Mouse (Mus musculus): ENCODE data around the gene Arpp19. TPM values are rescaled to one million over a fixed set of nuclear protein-coding genes. Genes with fewer than 3 reads are reported as not detected.
A peak's percentile ranks its signal among the peaks of the same experiment; 100 is the strongest.

Arpp19 gene
- polyA plus RNA-seq, 1 experiment, result 160 TPM

DNA sequence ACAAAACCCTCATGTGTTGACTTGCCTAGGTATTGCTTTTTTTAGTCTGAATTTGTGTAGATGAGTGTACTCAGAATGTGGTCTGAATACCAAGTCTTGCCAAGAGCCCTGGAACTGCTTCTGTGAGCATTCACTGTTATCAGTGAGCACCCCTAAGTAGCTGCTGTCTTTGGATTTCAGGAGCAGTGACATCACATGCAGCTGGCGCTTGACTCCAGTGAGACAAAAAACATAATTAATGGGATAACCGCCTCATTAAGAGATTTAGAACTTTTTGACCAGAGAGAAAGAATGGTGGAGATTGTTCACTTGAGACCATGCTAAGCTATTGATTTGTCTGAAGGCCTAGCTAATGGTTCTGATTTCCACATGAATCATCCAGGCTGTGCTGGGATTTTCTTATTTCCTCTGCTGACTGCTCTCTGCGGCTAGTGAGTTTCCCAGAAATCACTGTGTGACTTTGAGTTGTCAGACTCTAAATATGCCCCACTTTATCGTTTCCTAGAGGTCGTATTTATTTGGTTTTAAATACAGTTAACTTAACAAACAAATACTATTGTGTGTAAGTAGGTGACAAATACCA is 47.9 kb downstream of the Arpp19 start:
- no peak overlapping the region for H3K4me3 ChIP-seq
- H3K36me3 ChIP-seq (ENCODE audit: control insufficient read depth, insufficient read depth), result no peaks in the 10 kb centered on the region
- H3K79me2 ChIP-seq (ENCODE audit: control insufficient read depth, insufficient read depth), result peaks cover 57% of the 10 kb centered on the region
- no peaks in the 10 kb centered on the region for H3K27me3 ChIP-seq (ENCODE audit: control insufficient read depth, insufficient read depth, insufficient read length)
- no peak overlapping the region for H3ac ChIP-seq (ENCODE audit: control insufficient read depth, insufficient read length)
- H3K4me2 ChIP-seq (ENCODE audit: low read depth), result peak overlapping the region; percentile 49
- TF ChIP-seq SRF (IDR thresholded peaks at IDR 0.05; ENCODE audit: control insufficient read depth, insufficient read length, low read depth) (no peak), TCF3 (IDR thresholded peaks at IDR 0.05; ENCODE audit: insufficient read length, low read depth) (no peak), MYOD1 (IDR thresholded peaks at IDR 0.05; ENCODE audit: control insufficient read depth in 1 of 3, insufficient read length in 2 of 3, low read depth in 2 of 3) (peak in 1 of 3 experiments; percentile 4)

DNA sequence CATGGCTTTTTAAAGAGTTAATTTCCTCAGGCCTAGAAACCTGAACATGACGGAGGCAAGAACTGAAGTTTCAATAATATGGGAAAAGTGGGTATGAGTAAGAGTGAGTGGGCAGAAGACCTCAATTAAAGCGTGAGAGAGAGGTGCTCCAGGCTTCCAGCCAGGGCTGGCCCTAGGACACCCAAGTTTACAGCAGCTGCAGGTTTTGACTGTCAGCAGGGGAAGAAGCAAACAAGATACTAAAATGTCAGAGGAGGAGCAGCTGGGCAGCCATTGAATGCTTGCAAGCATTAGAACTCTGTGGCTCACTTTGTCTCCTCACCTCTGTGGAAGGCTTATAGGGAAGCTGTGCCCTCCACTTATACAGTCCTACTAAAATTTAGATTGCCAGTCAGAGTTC is 50.4 kb downstream of the Arpp19 start:
- H3K36me3 ChIP-seq (ENCODE audit: control insufficient read depth, insufficient read depth), result no peaks in the 10 kb centered on the region
- peak overlapping the region; percentile 58 for H3K4me2 ChIP-seq (ENCODE audit: low read depth)
- no peak for TF ChIP-seq REST (IDR thresholded peaks at IDR 0.05; ENCODE audit: insufficient read depth, insufficient read length)
- peak in 2 of 3 experiments; percentile 43 to 64 for TF ChIP-seq MYOD1 (IDR thresholded peaks at IDR 0.05; ENCODE audit: control insufficient read depth in 1 of 3, insufficient read length in 2 of 3, low read depth in 2 of 3)
- TF ChIP-seq POLR2AphosphoS2 (IDR thresholded peaks at IDR 0.05; ENCODE audit: insufficient read length, low read depth), result no peak
- TF ChIP-seq CEBPB (IDR thresholded peaks at IDR 0.05; ENCODE audit: insufficient read depth, poor library complexity, severe bottlenecking), result no peak
- peak in 2 of 3 experiments; percentile 49 to 59 for TF ChIP-seq MYOG (IDR thresholded peaks at IDR 0.05; ENCODE audit: control insufficient read depth in 1 of 3, insufficient read depth in 1 of 3, insufficient read length in 2 of 3, low read depth in 2 of 3)
- no peak for TF ChIP-seq POLR2A (IDR thresholded peaks at IDR 0.05; ENCODE audit: insufficient read length, low read depth)
- no peak for TF ChIP-seq TCF3 (IDR thresholded peaks at IDR 0.05; ENCODE audit: insufficient read length, low read depth)
- H3K4me3 ChIP-seq, result no peak overlapping the region
- H3K79me2 ChIP-seq (ENCODE audit: control insufficient read depth, insufficient read depth), result peaks cover 65% of the 10 kb centered on the region
- no peak overlapping the region for H3ac ChIP-seq (ENCODE audit: control insufficient read depth, insufficient read length)
- H3K27me3 ChIP-seq (ENCODE audit: control insufficient read depth, insufficient read depth, insufficient read length), result no peaks in the 10 kb centered on the region

DNA sequence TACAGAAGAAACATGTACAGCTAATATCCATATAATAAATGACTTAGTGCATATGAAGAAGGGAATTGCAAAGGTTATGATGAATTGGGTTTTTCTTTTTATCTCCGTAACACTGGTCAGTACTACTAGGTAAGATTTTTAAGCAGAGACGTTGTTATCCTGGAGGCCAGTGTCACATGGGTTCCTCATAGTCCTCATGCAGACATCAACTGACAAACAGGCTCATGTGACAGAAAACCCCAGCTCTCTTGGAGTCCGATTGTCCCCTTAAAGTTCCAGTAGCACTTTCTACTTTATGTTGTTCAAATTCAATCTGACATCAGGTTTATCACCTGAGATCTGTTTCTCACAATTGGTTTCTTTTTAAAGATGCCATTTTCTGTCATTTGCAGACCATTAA is 51.9 kb downstream of the Arpp19 start:
- TF ChIP-seq MAX (IDR thresholded peaks at IDR 0.05; ENCODE audit: low read depth) (no peak), MYOG (IDR thresholded peaks at IDR 0.05; ENCODE audit: control insufficient read depth in 1 of 3, insufficient read depth in 1 of 3, insufficient read length in 2 of 3, low read depth in 2 of 3) (no peak)
- Histone ChIP-seq H3K4me3 (no peak overlapping the region), H3K27me3 (ENCODE audit: control insufficient read depth, insufficient read depth, insufficient read length) (no peaks in the 10 kb centered on the region), H3K36me3 (ENCODE audit: control insufficient read depth, insufficient read depth) (no peaks in the 10 kb centered on the region), H3K4me2 (ENCODE audit: low read depth) (no peak overlapping the region), H3ac (ENCODE audit: control insufficient read depth, insufficient read length) (no peak overlapping the region), H3K79me2 (ENCODE audit: control insufficient read depth, insufficient read depth) (peaks cover 66% of the 10 kb centered on the region)

DNA sequence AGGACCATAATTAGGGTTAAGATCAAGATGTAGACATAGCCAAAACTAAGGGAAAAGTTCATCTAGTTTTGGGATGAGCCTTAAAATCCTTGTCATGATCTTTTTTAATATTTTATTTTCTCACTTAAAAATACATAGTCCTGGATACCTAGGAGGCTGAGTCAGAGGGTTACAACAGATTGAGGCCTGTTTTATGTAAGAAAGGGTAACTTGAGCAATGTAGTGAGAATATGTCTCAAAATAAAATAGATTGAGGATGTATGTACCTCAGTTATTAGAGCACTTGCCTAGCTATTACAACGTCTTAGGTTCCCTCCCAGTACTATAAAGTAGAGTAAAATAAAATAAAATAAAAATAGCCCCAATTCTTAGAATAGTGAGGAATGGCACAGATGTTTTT is 54.7 kb downstream of the Arpp19 start:
- no peak for TF ChIP-seq TCF12 (IDR thresholded peaks at IDR 0.05; ENCODE audit: insufficient read depth, poor library complexity, severe bottlenecking)
- 0 out of 2 replicates have a peak, but pooled peaks have one; percentile 38 for TF ChIP-seq CEBPB (IDR thresholded peaks at IDR 0.05; ENCODE audit: insufficient read depth, poor library complexity, severe bottlenecking)
- TF ChIP-seq MAX (IDR thresholded peaks at IDR 0.05; ENCODE audit: low read depth), result no peak
- no peak for TF ChIP-seq POLR2AphosphoS2 (IDR thresholded peaks at IDR 0.05; ENCODE audit: insufficient read length, low read depth)
- no peak for TF ChIP-seq SRF (IDR thresholded peaks at IDR 0.05; ENCODE audit: control insufficient read depth, insufficient read length, low read depth)
- no peak for TF ChIP-seq MYOD1 (IDR thresholded peaks at IDR 0.05; ENCODE audit: control insufficient read depth in 1 of 3, insufficient read length in 2 of 3, low read depth in 2 of 3)
- H3K4me3 ChIP-seq, result no peak overlapping the region
- peak overlapping the region; percentile 27 for H3K4me2 ChIP-seq (ENCODE audit: low read depth)
- H3K27me3 ChIP-seq (ENCODE audit: control insufficient read depth, insufficient read depth, insufficient read length), result no peaks in the 10 kb centered on the region
- H3ac ChIP-seq (ENCODE audit: control insufficient read depth, insufficient read length), result no peak overlapping the region
- no peaks in the 10 kb centered on the region for H3K36me3 ChIP-seq (ENCODE audit: control insufficient read depth, insufficient read depth)
- peaks cover 62% of the 10 kb centered on the region for H3K79me2 ChIP-seq (ENCODE audit: control insufficient read depth, insufficient read depth)

DNA sequence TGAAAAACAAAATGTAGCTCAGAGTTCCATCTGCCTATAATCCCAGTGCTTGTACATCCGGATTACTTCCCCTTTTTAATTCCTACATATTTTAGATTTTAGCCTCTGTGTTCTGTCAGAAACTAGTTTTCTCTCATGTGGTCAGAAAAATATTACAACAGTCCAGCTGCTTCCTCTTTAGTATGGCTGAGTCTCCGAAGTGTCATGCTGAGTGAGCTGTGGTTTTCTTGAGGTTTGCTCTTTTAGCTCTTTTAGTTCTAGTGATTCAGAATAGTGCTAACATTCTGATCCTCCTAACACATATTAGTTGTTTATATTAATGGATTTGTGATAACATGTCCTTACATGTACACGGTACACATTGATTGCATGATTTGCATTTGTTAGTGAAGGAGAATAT is 57.3 kb downstream of the Arpp19 start:
- H3K27me3 ChIP-seq (ENCODE audit: control insufficient read depth, insufficient read depth, insufficient read length), result no peaks in the 10 kb centered on the region
- H3K79me2 ChIP-seq (ENCODE audit: control insufficient read depth, insufficient read depth), result peaks cover 69% of the 10 kb centered on the region
- H3K36me3 ChIP-seq (ENCODE audit: control insufficient read depth, insufficient read depth), result no peaks in the 10 kb centered on the region
- no peak for TF ChIP-seq REST (IDR thresholded peaks at IDR 0.05; ENCODE audit: insufficient read depth, insufficient read length)
- no peak for TF ChIP-seq POLR2A (IDR thresholded peaks at IDR 0.05; ENCODE audit: insufficient read length, low read depth)
- no peak overlapping the region for H3ac ChIP-seq (ENCODE audit: control insufficient read depth, insufficient read length)
- H3K4me3 ChIP-seq, result no peak overlapping the region
- H3K4me2 ChIP-seq (ENCODE audit: low read depth), result peak overlapping the region; percentile 46

DNA sequence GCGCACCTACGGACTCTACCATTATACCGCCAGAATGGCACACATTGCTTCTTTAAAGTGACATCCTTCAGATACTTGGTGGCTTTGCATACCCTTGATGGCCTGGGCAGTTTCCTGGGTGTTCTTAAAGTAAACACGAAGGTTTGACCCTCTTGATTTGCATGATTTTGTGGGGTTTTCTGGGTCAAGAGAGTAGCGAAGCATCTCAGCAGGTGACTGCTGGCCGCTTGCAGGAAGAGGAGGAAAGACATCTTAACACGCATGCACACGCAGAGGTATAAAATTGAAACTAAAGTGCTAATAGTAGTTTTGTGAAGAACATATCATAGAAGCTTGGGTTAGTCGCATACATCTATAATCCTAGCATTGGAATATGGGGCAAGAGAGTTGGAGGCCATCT is 61.5 kb downstream of the Arpp19 start:
- H3K79me2 ChIP-seq (ENCODE audit: control insufficient read depth, insufficient read depth), result peaks cover 43% of the 10 kb centered on the region
- H3K27me3 ChIP-seq (ENCODE audit: control insufficient read depth, insufficient read depth, insufficient read length), result no peaks in the 10 kb centered on the region

More for the DNA sequence above, 61.5 kb downstream of the Arpp19 start:
- no peak overlapping the region for H3K4me3 ChIP-seq
- H3K36me3 ChIP-seq (ENCODE audit: control insufficient read depth, insufficient read depth), result no peaks in the 10 kb centered on the region
- TF ChIP-seq CEBPB (IDR thresholded peaks at IDR 0.05; ENCODE audit: insufficient read depth, poor library complexity, severe bottlenecking) (no peak), SRF (IDR thresholded peaks at IDR 0.05; ENCODE audit: control insufficient read depth, insufficient read length, low read depth) (no peak), E2F4 (IDR thresholded peaks at IDR 0.05; ENCODE audit: insufficient read depth) (no peak), USF1 (IDR thresholded peaks at IDR 0.05; ENCODE audit: low read depth) (no peak), MYOG (IDR thresholded peaks at IDR 0.05; ENCODE audit: control insufficient read depth in 1 of 3, insufficient read depth in 1 of 3, insufficient read length in 2 of 3, low read depth in 2 of 3) (no peak), TCF3 (IDR thresholded peaks at IDR 0.05; ENCODE audit: insufficient read length, low read depth) (no peak), POLR2AphosphoS2 (IDR thresholded peaks at IDR 0.05; ENCODE audit: insufficient read length, low read depth) (no peak), REST (IDR thresholded peaks at IDR 0.05; ENCODE audit: insufficient read depth, insufficient read length) (no peak), MAX (IDR thresholded peaks at IDR 0.05; ENCODE audit: low read depth) (no peak), MYOD1 (IDR thresholded peaks at IDR 0.05; ENCODE audit: control insufficient read depth in 1 of 3, insufficient read length in 2 of 3, low read depth in 2 of 3) (no peak)
- no peak overlapping the region for H3ac ChIP-seq (ENCODE audit: control insufficient read depth, insufficient read length)
- H3K4me2 ChIP-seq (ENCODE audit: low read depth), result no peak overlapping the region
